Mouse (Mus musculus): ENCODE measurements at regions not wholly inside any gene's neighbourhood (a gene's known extent, or its start where the extent isn't known, plus 50 kb on each side); places are given as distances from the start of the nearest gene placed in this dataset.

DNA sequence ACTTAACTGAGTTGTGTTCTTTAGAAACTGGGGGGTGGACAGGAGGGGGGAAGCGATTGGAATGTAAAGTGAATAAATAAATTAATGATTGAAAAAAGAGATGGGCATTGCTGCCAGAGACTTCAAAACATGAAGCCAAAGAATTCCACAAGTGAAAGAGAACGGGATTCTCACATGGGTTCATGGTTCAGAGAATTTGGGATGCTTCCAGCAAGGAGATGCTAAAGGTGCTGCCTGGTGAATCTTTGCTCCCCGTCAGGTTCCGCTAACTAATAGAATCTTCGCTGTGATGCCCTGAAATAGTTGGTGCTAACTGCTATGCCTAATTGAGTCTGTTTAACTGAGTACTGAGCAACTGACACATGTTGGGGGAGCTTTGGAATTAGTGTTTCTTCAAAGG, 118.9 kb upstream of the Bet1 start:
- TF ChIP-seq POLR2A (IDR thresholded peaks at IDR 0.05; ENCODE audit: control insufficient read depth, low read depth, low read length): no peak
- no peak for TF ChIP-seq CTCF (IDR thresholded peaks at IDR 0.05; ENCODE audit: control insufficient read depth, insufficient read depth, insufficient replicate concordance, low read depth, low read length)
